Mouse (Mus musculus) MEL (cell line): ENCODE measurements around the gene Fam57a. TPM values are rescaled to one million over a fixed set of nuclear protein-coding genes. Genes with fewer than 3 reads are reported as not detected.
"Not testable (repeated sequence)": the region's sequence is repeated elsewhere in the genome, so short reads cannot be mapped to it uniquely, and the experiment has no call there.

Experiments
- DNase-seq: peaks from one replicate; pipeline ENCODE4 v3.0.0; 2011; ENCODE audit warnings: low read depth, low spot score
- H3K27ac ChIP-seq: 2 replicates; pipeline ENCODE4 v1.5.1; 2012; ENCODE audit warnings: low read depth, mild to moderate bottlenecking, control low read depth, low read length, moderate library complexity; ENCODE audit not compliant: control insufficient read depth
- H3K27me3 ChIP-seq, 2 experiments: fragments of 150-350 bp in 1 of 2; sonication (generic) in 1 of 2; 2 replicates each; pipeline ENCODE4 v1.6.1; 2012; ENCODE audit warnings: low read length in 2 of 2, mild to moderate bottlenecking in 2 of 2, improper control_type of control experiment in 1 of 2, moderate library complexity in 1 of 2; ENCODE audit not compliant: insufficient read depth in 2 of 2, control insufficient read depth in 1 of 2
- H3K36me3 ChIP-seq, 2 experiments: 2 replicates each; pipeline ENCODE4 v1.6.1; 2012 to 2014; ENCODE audit warnings: low read length in 2 of 2, improper control_type of control experiment in 1 of 2, inconsistent platforms in 1 of 2, mild to moderate bottlenecking in 1 of 2; ENCODE audit not compliant: insufficient read depth in 2 of 2, control insufficient read depth in 1 of 2
- H3K4me1 ChIP-seq, 2 experiments: fragments of 150-350 bp in 1 of 2; sonication (generic) in 1 of 2; 2 replicates each; pipeline ENCODE4 v1.6.1; 2012; ENCODE audit warnings: low read length in 2 of 2, improper control_type of control experiment in 1 of 2, mild to moderate bottlenecking in 1 of 2; ENCODE audit not compliant: insufficient read depth in 2 of 2, control insufficient read depth in 1 of 2
- H3K4me3 ChIP-seq, 2 experiments: fragments of 150-350 bp in 1 of 2; sonication (generic) in 1 of 2; 2 replicates each; pipeline ENCODE4 v1.5.1; 2012; ENCODE audit warnings: low read depth in 2 of 2, low read length in 2 of 2, mild to moderate bottlenecking in 2 of 2, moderate library complexity in 2 of 2, control low read depth in 1 of 2, improper control_type of control experiment in 1 of 2; ENCODE audit not compliant: control insufficient read depth in 1 of 2, insufficient read depth in 1 of 2
- H3K79me2 ChIP-seq: 2 replicates; pipeline ENCODE4 v1.6.1; 2012; ENCODE audit warnings: mild to moderate bottlenecking, low read length, moderate library complexity; ENCODE audit not compliant: control insufficient read depth, poor library complexity, insufficient read depth
- H3K9ac ChIP-seq: 2 replicates; pipeline ENCODE4 v1.6.1; 2012; ENCODE audit warnings: low read depth, mild to moderate bottlenecking, control low read depth, low read length, moderate library complexity; ENCODE audit not compliant: control insufficient read depth, poor library complexity, severe bottlenecking
- H3K9me3 ChIP-seq: fragments of 150-350 bp; sonication (generic); replicated peaks from 2 replicates; pipeline ENCODE4 v1.6.1; 2012; ENCODE audit warnings: mild to moderate bottlenecking, low read length, improper control_type of control experiment, moderate library complexity; ENCODE audit not compliant: insufficient read depth
- CTCF ChIP-seq, 3 experiments: IDR thresholded peaks in 2 of 3; conservative IDR thresholded peaks in 1 of 3; 2 replicates each; pipeline ENCODE4 v1.5.1; 2011 to 2012; ENCODE audit warnings: low read length in 3 of 3, low read depth in 2 of 3, mild to moderate bottlenecking in 2 of 3, improper control_type of control experiment in 1 of 3, inconsistent platforms in 1 of 3, mixed read lengths in 1 of 3, moderate library complexity in 1 of 3; ENCODE audit not compliant: control insufficient read depth in 1 of 3, insufficient read depth in 1 of 3, poor library complexity in 1 of 3, severe bottlenecking in 1 of 3
- ELF1 ChIP-seq: IDR thresholded peaks from 2 replicates; pipeline ENCODE4 v1.6.1; 2014; ENCODE audit warnings: low read depth, mild to moderate bottlenecking, inconsistent platforms, low read length, improper control_type of control experiment, moderate library complexity
- EP300 ChIP-seq, 2 experiments: IDR thresholded peaks; 2 replicates each; pipeline ENCODE4 v1.6.1; 2011; ENCODE audit warnings: improper control_type of control experiment in 2 of 2, low read length in 2 of 2, low read depth in 1 of 2, mild to moderate bottlenecking in 1 of 2
- MAX ChIP-seq: IDR thresholded peaks from 2 replicates; pipeline ENCODE4 v1.6.1; 2011; ENCODE audit warnings: low read length, improper control_type of control experiment
- MAZ ChIP-seq: IDR thresholded peaks from 2 replicates; pipeline ENCODE4 v1.6.1; 2012; ENCODE audit warnings: low read depth, mild to moderate bottlenecking, inconsistent platforms, low read length, improper control_type of control experiment
- MEF2A ChIP-seq: IDR thresholded peaks from 2 replicates; pipeline ENCODE4 v1.6.1; 2014; ENCODE audit warnings: low read depth, mild to moderate bottlenecking, inconsistent platforms, low read length, improper control_type of control experiment; ENCODE audit not compliant: poor library complexity, insufficient replicate concordance, severe bottlenecking; ENCODE audit errors: extremely low read depth
- MYB ChIP-seq: IDR thresholded peaks from 2 replicates; pipeline ENCODE4 v1.6.1; 2011; ENCODE audit warnings: mild to moderate bottlenecking, low read depth, low read length, improper control_type of control experiment
- NELFE ChIP-seq: IDR thresholded peaks from 2 replicates; pipeline ENCODE4 v1.6.1; 2011; ENCODE audit warnings: low read depth, low read length, improper control_type of control experiment
- NRF1 ChIP-seq: IDR thresholded peaks from 2 replicates; pipeline ENCODE4 v1.6.1; 2014; ENCODE audit warnings: low read depth, mild to moderate bottlenecking, inconsistent platforms, low read length, improper control_type of control experiment, moderate library complexity; ENCODE audit not compliant: poor library complexity, insufficient read depth, severe bottlenecking
- POLR2A ChIP-seq, 2 experiments: IDR thresholded peaks; 2 replicates each; pipeline ENCODE4 v1.6.1; 2011 to 2012; ENCODE audit warnings: low read length in 2 of 2, mild to moderate bottlenecking in 2 of 2, control low read depth in 1 of 2, improper control_type of control experiment in 1 of 2, low read depth in 1 of 2, moderate library complexity in 1 of 2; ENCODE audit not compliant: control insufficient read depth in 1 of 2, insufficient read depth in 1 of 2, poor library complexity in 1 of 2
- POLR2AphosphoS2 ChIP-seq: IDR thresholded peaks from 2 replicates; pipeline ENCODE4 v1.6.1; 2011; ENCODE audit warnings: low read length, improper control_type of control experiment
- POLR2AphosphoS5 ChIP-seq: IDR thresholded peaks from 2 replicates; pipeline ENCODE4 v1.6.1; 2012; ENCODE audit warnings: low read depth, borderline replicate concordance, mild to moderate bottlenecking, inconsistent platforms, low read length, moderate library complexity, mixed read lengths
- TBP ChIP-seq: IDR thresholded peaks from 2 replicates; pipeline ENCODE4 v1.8.0; 2011; ENCODE audit warnings: low read depth, low read length, improper control_type of control experiment
- TCF12 ChIP-seq: IDR thresholded peaks from 2 replicates; pipeline ENCODE4 v1.6.1; 2014; ENCODE audit warnings: low read depth, mild to moderate bottlenecking, inconsistent platforms, low read length, improper control_type of control experiment, moderate library complexity
- ZKSCAN1 ChIP-seq: IDR thresholded peaks from 2 replicates; pipeline ENCODE4 v1.6.1; 2012; ENCODE audit warnings: low read depth, mild to moderate bottlenecking, inconsistent platforms, low read length, improper control_type of control experiment, moderate library complexity
- ZMIZ1 ChIP-seq: IDR thresholded peaks from 2 replicates; pipeline ENCODE4 v1.6.1; 2012; ENCODE audit warnings: low read depth, mild to moderate bottlenecking, inconsistent platforms, low read length, improper control_type of control experiment, moderate library complexity
- ZNF384 ChIP-seq: IDR thresholded peaks from 2 replicates; pipeline ENCODE4 v1.6.1; 2012; ENCODE audit warnings: low read depth, mild to moderate bottlenecking, inconsistent platforms, low read length, improper control_type of control experiment
- polyA plus RNA-seq, 2 experiments: library from polyadenylated mRNA; stranded (reverse) in 1 of 2; unstranded in 1 of 2; fragments of >175 nt in 1 of 2; fragments of >200 nt in 1 of 2; gene quantifications; 2 replicates each; pipeline versions ENCODE4 v1.2.1 to v1.2.4; 2012; ENCODE audit warnings: low replicate concordance in 2 of 2, low read depth in 1 of 2; ENCODE audit not compliant: insufficient read length in 2 of 2, insufficient read depth in 1 of 2, missing spikeins in 1 of 2
- total RNA-seq: library from RNA; depleted of rRNA; stranded (reverse); fragments of 300-350 nt; gene quantifications from 2 replicates; pipeline ENCODE4 v1.2.3, GENCODE M21; 2012

Gene Fam57a
- total and polyA plus RNA-seq, 3 experiments, result 8.5 to 8.8 TPM; not detected in 1

DNA sequence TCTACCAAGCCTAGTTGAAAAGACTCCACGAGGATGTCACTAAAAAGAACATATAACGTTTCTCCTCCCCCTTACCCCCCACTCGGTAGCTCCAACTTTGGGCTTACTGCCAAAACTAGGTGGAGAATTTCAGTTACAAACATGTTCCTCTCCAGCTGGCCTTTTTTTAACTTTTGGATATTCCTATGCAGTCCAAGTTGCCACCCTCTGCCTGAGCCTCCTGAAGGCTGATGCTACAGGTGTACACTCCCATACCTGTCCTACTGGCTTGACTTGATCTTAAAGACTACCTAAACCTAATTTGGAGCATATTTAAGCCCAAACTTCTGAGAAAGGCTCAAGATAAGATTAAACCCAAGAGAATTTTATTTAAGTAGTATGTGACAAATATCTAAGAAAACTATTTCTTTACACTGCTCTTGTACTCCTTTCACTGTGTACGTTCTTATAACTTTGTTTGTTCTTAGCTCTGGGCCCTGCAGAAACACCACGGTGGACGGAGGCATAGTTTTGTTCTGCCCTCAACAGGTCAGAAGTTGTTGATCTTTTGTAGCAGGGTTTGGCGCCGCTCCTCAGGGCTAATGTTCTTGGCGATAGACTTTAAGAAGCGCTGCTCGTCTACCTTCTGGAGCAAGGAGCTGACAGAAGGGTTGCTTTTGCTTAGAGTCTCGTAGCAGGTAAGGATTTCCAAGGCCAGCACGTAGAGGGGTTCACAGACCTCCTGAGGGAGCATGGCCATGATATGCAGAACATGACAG is 30.9 kb downstream of the Fam57a start:
- Histone ChIP-seq H3K27ac (no peak overlapping the region), H3K4me1 (peaks cover 2 to 8% of the 10 kb centered on the region in 2 experiments; a peak in 3 of 4 replicates), H3K79me2 (no peaks in the 10 kb centered on the region; the same call in 1 of the 2 replicates), H3K9ac (no peak overlapping the region), H3K27me3 (no peaks in the 10 kb centered on the region), H3K4me3 (no peak overlapping the region), H3K36me3 (peaks cover 0 to 11% of the 10 kb centered on the region in 2 experiments; a peak in 2 of 4 replicates), H3K9me3 (no peaks in the 10 kb centered on the region)
- peak; percentile 67 for DNase-seq
- TF ChIP-seq NELFE (no peak), POLR2A (IDR thresholded peaks at IDR 0.05; ENCODE audit: control insufficient read depth in 1 of 2, insufficient read depth in 1 of 2, low read depth in 1 of 2, low read length in 2 of 2, poor library complexity in 1 of 2) (no peak), CTCF (IDR thresholded peaks at IDR 0.05 in 2 of 3, conservative IDR thresholded peaks at IDR 0.05 in 1 of 3; ENCODE audit: control insufficient read depth in 1 of 3, insufficient read depth in 1 of 3, low read depth in 2 of 3, low read length in 3 of 3, poor library complexity in 1 of 3, severe bottlenecking in 1 of 3) (no peak), POLR2AphosphoS5 (no peak), ELF1 (no peak), TCF12 (no peak), TBP (no peak), EP300 (IDR thresholded peaks at IDR 0.05; ENCODE audit: low read depth in 1 of 2, low read length in 2 of 2) (0 out of 4 replicates have a peak, but pooled peaks of 1 of the 2 experiments have one; percentile 9), NRF1 (no peak), MAX (no peak), ZMIZ1 (no peak), MAZ (no peak), ZNF384 (0 out of 2 replicates have a peak, but pooled peaks have one; percentile 16), POLR2AphosphoS2 (no peak), MYB (0 out of 2 replicates have a peak, but pooled peaks have one; percentile 36), ZKSCAN1 (no peak), MEF2A (no peak)

DNA sequence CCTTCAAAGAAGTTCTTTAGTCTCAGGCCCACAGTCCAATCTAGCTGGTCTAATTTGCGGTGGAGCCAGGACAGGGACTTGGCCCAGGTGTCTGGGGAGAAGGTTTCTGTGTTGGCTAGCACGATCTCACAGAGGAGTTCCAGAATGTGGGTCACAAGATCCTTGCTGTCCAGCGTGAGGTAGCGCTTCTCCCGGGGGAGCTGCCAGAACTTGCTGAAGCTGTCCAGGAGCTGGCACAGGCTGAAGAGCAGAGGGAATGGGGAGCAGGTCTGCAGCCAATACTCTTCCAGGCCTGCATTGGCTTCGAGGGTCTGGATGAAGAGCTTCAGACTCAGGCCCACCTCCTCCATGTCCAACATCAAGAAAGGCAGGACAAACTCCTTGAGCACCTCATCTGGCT is 32.1 kb downstream of the Fam57a start:
- Histone ChIP-seq H3K36me3 (peaks cover 0 to 17% of the 10 kb centered on the region in 2 experiments; a peak in 2 of 4 replicates), H3K4me1 (peaks cover 4 to 15% of the 10 kb centered on the region in 2 experiments; a peak in 3 of 4 replicates)
- H3K27me3 ChIP-seq, H3K9me3 ChIP-seq, H3K27ac ChIP-seq, H3K9ac ChIP-seq, H3K79me2 ChIP-seq, H3K4me3 ChIP-seq, DNase-seq: not testable (repeated sequence)
